Mouse (Mus musculus): ENCODE measurements at regions not wholly inside any gene's neighbourhood (a gene's known extent, or its start where the extent isn't known, plus 50 kb on each side); places are given as distances from the start of the nearest gene placed in this dataset.

GRCm38 (mm10) chr9:82484341-82484740 lies 345.0 kb upstream of the Irak1bp1 start:
- Histone ChIP-seq H3K4me1 (peaks cover 5% of the 10 kb centered on the region; the same call in 1 of the 2 replicates), H3K4me2 (replicated peaks) (no peak overlapping the region), H3K9me3 (no peaks in the 10 kb centered on the region), H3K27me3 (no peaks in the 10 kb centered on the region), H3K9ac (no peak overlapping the region), H3K4me3 (no peak overlapping the region), H3K27ac (no peak overlapping the region), H3K36me3 (no peaks in the 10 kb centered on the region)
- 73% methylated on average over 1 of the region's 1 CpGs for WGBS
- ATAC-seq (ENCODE audit: low FRiP score, low read depth): peak; percentile 36; the same call in 1 of the 2 replicates

- H3K4me2 ChIP-seq (replicated peaks): no peak overlapping the region
- H3K4me1 ChIP-seq: no peaks in the 10 kb centered on the region
- no peak overlapping the region for H3K27ac ChIP-seq
- no peak for ATAC-seq (ENCODE audit: low FRiP score, low read depth)
- no peak overlapping the region for H3K9ac ChIP-seq
- H3K4me3 ChIP-seq: no peak overlapping the region
- no peaks in the 10 kb centered on the region for H3K36me3 ChIP-seq
- no peaks in the 10 kb centered on the region for H3K27me3 ChIP-seq
- H3K9me3 ChIP-seq: peaks cover 3% of the 10 kb centered on the region; the same call in 1 of the 2 replicates
Observed at GRCm38 (mm10) chr9:82493440-82493839, 335.9 kb upstream of the Irak1bp1 start.

DNA sequence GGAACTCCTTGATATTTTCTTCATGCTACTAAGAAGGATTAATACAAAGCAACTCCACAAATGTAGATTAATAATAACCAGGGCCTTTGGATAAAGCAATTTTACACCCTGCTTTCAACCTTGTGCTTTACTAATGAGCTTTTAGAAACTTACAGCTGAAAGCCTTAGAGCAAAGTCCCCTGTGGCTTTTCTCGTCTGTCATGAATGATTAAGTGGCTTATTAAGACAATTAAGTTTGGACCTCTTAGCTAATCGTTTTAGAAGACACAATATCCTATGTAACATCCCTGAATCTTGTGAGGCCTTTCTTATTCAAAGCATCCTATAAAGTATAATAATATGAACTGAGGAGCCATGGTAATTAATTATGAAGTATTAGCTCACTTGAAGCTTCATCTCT lies 319.3 kb upstream of the Irak1bp1 start:
- Histone ChIP-seq H3K9ac (no peak overlapping the region), H3K27ac (no peak overlapping the region), H3K27me3 (no peaks in the 10 kb centered on the region), H3K36me3 (no peaks in the 10 kb centered on the region), H3K4me2 (replicated peaks) (no peak overlapping the region), H3K4me1 (no peaks in the 10 kb centered on the region), H3K9me3 (no peaks in the 10 kb centered on the region), H3K4me3 (no peak overlapping the region)
- no peak for ATAC-seq (ENCODE audit: low FRiP score, low read depth)
- WGBS: 38% methylated on average over 2 of the region's 2 CpGs

DNA sequence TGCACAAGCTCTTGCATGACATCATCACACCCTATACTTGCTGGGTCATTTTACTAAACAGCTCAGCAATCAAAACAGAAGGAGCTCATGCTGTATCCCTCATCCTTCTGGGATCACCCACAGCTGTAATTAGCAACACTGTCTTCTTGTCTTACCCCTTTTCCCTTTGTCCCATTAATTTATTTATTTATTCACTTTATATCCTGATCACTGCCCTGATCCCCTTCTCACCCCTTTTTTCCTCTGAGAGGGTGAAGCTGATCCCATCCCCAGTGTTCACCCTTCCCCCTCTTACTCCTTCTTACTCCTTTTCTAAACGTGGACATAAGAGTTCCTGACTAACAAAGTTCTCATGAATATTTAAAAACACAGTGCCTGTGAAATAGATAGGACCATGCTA lies 310.3 kb upstream of the Irak1bp1 start:
- Histone ChIP-seq H3K27ac (no peak overlapping the region), H3K4me2 (replicated peaks) (no peak overlapping the region), H3K27me3 (no peaks in the 10 kb centered on the region), H3K4me1 (no peaks in the 10 kb centered on the region), H3K9ac (no peak overlapping the region), H3K9me3 (no peaks in the 10 kb centered on the region), H3K36me3 (no peaks in the 10 kb centered on the region), H3K4me3 (no peak overlapping the region)
- 31% methylated on average over 1 of the region's 1 CpGs for WGBS
- no peak for ATAC-seq (ENCODE audit: low FRiP score, low read depth)

DNA sequence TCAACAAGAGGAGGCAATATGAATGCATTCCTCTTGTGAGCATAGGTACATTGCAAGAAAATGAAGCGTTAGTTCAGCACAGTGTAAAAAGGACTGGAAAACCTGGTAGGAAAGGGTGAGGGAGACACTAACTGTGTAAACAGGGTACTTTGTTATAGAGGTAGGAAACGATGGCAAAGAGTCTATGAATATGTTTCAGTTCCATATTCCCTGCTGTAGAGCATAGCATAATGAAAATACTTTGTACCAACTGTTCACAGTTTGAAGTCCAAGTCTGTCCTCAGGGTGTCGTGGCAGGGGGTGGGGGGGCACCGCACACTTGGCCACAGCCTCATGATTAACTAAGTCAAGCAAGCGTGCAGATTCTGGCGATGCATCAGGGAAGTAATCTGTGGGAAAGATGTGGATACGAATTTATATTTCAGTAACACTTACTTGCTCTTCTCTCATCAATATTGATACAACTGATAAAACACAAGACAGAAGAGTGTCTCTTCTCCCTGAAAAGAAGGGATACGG lies 301.4 kb upstream of the Irak1bp1 start:
- Histone ChIP-seq H3K4me1 (no peaks in the 10 kb centered on the region), H3K9me3 (no peaks in the 10 kb centered on the region), H3K36me3 (no peaks in the 10 kb centered on the region), H3K4me2 (replicated peaks) (no peak overlapping the region), H3K27ac (no peak overlapping the region), H3K27me3 (no peaks in the 10 kb centered on the region), H3K4me3 (no peak overlapping the region), H3K9ac (no peak overlapping the region)
- 83% methylated on average over 8 of the region's 8 CpGs for WGBS
- ATAC-seq (ENCODE audit: low FRiP score, low read depth): no peak

- Histone ChIP-seq H3K36me3 (no peaks in the 10 kb centered on the region), H3K9ac (no peak overlapping the region), H3K4me2 (replicated peaks) (no peak overlapping the region), H3K9me3 (no peaks in the 10 kb centered on the region), H3K27me3 (no peaks in the 10 kb centered on the region), H3K27ac (no peak overlapping the region), H3K4me1 (0 out of 2 replicates have a peak, but pooled peaks cover 10% of the 10 kb centered on the region), H3K4me3 (no peak overlapping the region)
- 63% methylated on average over 6 of the region's 6 CpGs for WGBS
- ATAC-seq (ENCODE audit: low FRiP score, low read depth): no peak
Observed at GRCm38 (mm10) chr9:82552726-82553125, 276.6 kb upstream of the Irak1bp1 start.

GRCm38 (mm10) chr9:82553213-82553612 lies 276.1 kb upstream of the Irak1bp1 start:
- no peak overlapping the region for H3K27ac ChIP-seq
- 0 out of 2 replicates have a peak, but pooled peaks cover 10% of the 10 kb centered on the region for H3K4me1 ChIP-seq
- no peaks in the 10 kb centered on the region for H3K27me3 ChIP-seq
- no peak overlapping the region for H3K4me2 ChIP-seq (replicated peaks)
- no peak overlapping the region for H3K9ac ChIP-seq
- 31% methylated on average over 3 of the region's 3 CpGs for WGBS
- no peaks in the 10 kb centered on the region for H3K9me3 ChIP-seq
- H3K36me3 ChIP-seq: no peaks in the 10 kb centered on the region
- H3K4me3 ChIP-seq: no peak overlapping the region
- ATAC-seq (ENCODE audit: low FRiP score, low read depth): 0 out of 2 replicates have a peak, but pooled peaks have one; percentile 44

- no peaks in the 10 kb centered on the region for H3K9me3 ChIP-seq
- no peaks in the 10 kb centered on the region for H3K36me3 ChIP-seq
- WGBS: 58% methylated on average over 1 of the region's 1 CpGs
- no peak overlapping the region for H3K9ac ChIP-seq
- no peaks in the 10 kb centered on the region for H3K27me3 ChIP-seq
- peak; percentile 51 for ATAC-seq (ENCODE audit: low FRiP score, low read depth)
- no peaks in the 10 kb centered on the region for H3K4me1 ChIP-seq
- no peak overlapping the region for H3K27ac ChIP-seq
- H3K4me3 ChIP-seq: no peak overlapping the region
- no peak overlapping the region for H3K4me2 ChIP-seq (replicated peaks)
Observed at GRCm38 (mm10) chr9:82562551-82563465, 266.5 kb upstream of the Irak1bp1 start.

GRCm38 (mm10) chr9:82581373-82582018 lies 247.8 kb upstream of the Irak1bp1 start:
- 70% methylated on average over 4 of the region's 4 CpGs for WGBS
- no peaks in the 10 kb centered on the region; the same call in 1 of the 2 replicates for H3K9me3 ChIP-seq
- H3K9ac ChIP-seq: no peak overlapping the region
- ATAC-seq (ENCODE audit: low FRiP score, low read depth): no peak
- no peaks in the 10 kb centered on the region for H3K27me3 ChIP-seq
- no peak overlapping the region for H3K4me2 ChIP-seq (replicated peaks)
- H3K4me3 ChIP-seq: no peak overlapping the region
- H3K4me1 ChIP-seq: no peaks in the 10 kb centered on the region
- H3K36me3 ChIP-seq: no peaks in the 10 kb centered on the region
- H3K27ac ChIP-seq: no peak overlapping the region

- H3K4me3 ChIP-seq: no peak overlapping the region
- 74% methylated on average over 11 of the region's 11 CpGs for WGBS
- no peak overlapping the region for H3K4me2 ChIP-seq (replicated peaks)
- no peaks in the 10 kb centered on the region for H3K36me3 ChIP-seq
- H3K27me3 ChIP-seq: no peaks in the 10 kb centered on the region
- H3K9ac ChIP-seq: no peak overlapping the region
- H3K9me3 ChIP-seq: no peaks in the 10 kb centered on the region
- ATAC-seq (ENCODE audit: low FRiP score, low read depth): no peak
- no peaks in the 10 kb centered on the region for H3K4me1 ChIP-seq
- no peak overlapping the region for H3K27ac ChIP-seq
Observed at GRCm38 (mm10) chr9:82609111-82609510, 220.2 kb upstream of the Irak1bp1 start.

DNA sequence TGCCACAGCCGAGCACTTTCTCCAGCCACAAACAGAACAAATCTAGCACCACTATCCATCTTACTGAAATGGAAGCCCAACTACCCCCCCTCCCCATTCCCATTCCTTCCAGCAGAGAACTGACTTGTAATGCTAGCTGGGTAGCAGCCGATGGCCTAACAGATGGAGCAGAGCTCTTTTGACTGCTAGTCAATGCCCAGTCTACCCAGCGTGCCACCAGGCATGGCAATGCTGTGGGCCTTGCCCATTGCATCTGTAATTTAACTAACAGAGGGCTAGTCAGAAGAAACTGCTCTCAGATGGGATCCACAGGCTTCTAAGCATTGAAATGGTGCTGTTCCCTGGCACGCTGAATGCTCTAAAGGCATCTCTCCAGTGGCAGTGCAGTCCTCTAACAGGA lies 219.4 kb upstream of the Irak1bp1 start:
- Histone ChIP-seq H3K9ac (no peak overlapping the region), H3K27me3 (no peaks in the 10 kb centered on the region), H3K4me1 (no peaks in the 10 kb centered on the region), H3K36me3 (no peaks in the 10 kb centered on the region), H3K27ac (no peak overlapping the region), H3K4me3 (no peak overlapping the region), H3K9me3 (no peaks in the 10 kb centered on the region), H3K4me2 (replicated peaks) (no peak overlapping the region)
- 82% methylated on average over 4 of the region's 4 CpGs for WGBS
- ATAC-seq (ENCODE audit: low FRiP score, low read depth): no peak

DNA sequence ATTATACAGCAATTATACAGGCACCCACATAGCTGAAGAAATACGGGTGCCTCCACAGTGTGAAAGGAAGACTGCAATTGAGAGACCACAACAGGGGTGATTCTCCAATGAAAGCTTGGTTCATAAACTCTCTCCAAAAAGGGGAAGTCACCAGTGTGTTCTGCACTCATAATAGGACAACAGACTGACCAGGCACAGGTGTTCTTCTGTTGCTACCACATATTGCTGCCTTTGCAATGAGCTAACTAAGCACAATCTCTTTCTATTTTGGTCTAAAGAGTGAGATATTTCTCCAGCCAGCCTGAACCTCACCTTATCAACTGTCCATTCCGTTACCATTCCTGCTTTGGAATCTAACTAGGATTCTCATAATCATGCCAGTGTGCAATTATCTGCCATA lies 216.8 kb upstream of the Irak1bp1 start:
- H3K27ac ChIP-seq: no peak overlapping the region
- H3K36me3 ChIP-seq: no peaks in the 10 kb centered on the region
- 0 out of 2 replicates have a peak, but pooled peaks cover 4% of the 10 kb centered on the region for H3K9me3 ChIP-seq
- no peaks in the 10 kb centered on the region for H3K4me1 ChIP-seq
- H3K9ac ChIP-seq: no peak overlapping the region
- WGBS: 82% methylated on average over 2 of the region's 2 CpGs
- ATAC-seq (ENCODE audit: low FRiP score, low read depth): no peak
- no peaks in the 10 kb centered on the region for H3K27me3 ChIP-seq
- no peak overlapping the region for H3K4me3 ChIP-seq
- no peak overlapping the region for H3K4me2 ChIP-seq (replicated peaks)

All from limb, embryonic 13.5 days (tissue).